Mouse (Mus musculus) olfactory bulb, adult 2 months (tissue): ENCODE measurements around the gene Trh.

Experiments
- CTCF ChIP-seq: fragments of 200-500 bp; IDR thresholded peaks from 2 replicates; pipeline ENCODE4 v1.5.1; 2012; ENCODE audit warnings: low read depth, mild to moderate bottlenecking, low read length, moderate library complexity; ENCODE audit not compliant: insufficient read depth
- POLR2A ChIP-seq: fragments of 200-500 bp; IDR thresholded peaks from 2 replicates; pipeline ENCODE4 v1.6.1; 2012; ENCODE audit warnings: mild to moderate bottlenecking, low read depth, low read length, moderate library complexity; ENCODE audit not compliant: insufficient read depth

DNA sequence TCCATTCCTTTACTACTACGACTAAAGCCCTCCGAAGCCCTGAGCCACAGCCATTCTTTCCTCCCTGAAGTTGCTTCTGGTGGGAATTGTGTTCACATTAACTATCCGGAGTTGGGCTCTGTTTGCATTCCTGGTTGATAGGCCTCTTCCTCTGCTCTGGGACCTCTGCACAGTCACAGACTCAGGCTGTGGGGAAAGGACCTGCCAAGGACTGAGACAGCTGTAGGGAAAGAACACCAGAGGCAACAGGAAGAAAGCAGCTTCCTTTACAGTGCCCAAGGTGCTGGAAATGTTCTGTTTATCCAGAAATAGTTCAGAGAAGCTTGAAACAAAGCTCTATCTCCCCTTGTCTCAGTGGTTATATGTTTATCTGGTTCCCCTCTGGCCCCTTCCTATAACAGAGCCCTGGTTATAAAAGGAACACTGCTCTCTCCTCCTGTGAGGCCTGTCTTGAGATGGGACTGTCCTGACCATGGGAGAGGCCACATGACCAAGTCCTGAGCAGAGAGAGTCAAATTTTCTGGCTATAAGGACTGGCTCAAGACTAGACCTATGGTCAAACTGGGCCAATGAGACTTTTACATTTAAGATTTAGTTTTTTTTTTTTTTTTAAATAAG is 8.9 kb upstream of the Trh start:
- TF ChIP-seq CTCF (no peak), POLR2A (no peak)
